Mouse (Mus musculus) lung, postnatal 36 days (tissue): Measurements from ENCODE around the gene Scgb3a1.
A peak's percentile ranks its signal among the peaks of the same experiment; 100 is the strongest.

Experiments
- DNase-seq: peaks from one replicate; pipeline ENCODE4 v3.0.0; 2022; ENCODE audit warnings: mixed read lengths

The Scgb3a1 gene

DNA sequence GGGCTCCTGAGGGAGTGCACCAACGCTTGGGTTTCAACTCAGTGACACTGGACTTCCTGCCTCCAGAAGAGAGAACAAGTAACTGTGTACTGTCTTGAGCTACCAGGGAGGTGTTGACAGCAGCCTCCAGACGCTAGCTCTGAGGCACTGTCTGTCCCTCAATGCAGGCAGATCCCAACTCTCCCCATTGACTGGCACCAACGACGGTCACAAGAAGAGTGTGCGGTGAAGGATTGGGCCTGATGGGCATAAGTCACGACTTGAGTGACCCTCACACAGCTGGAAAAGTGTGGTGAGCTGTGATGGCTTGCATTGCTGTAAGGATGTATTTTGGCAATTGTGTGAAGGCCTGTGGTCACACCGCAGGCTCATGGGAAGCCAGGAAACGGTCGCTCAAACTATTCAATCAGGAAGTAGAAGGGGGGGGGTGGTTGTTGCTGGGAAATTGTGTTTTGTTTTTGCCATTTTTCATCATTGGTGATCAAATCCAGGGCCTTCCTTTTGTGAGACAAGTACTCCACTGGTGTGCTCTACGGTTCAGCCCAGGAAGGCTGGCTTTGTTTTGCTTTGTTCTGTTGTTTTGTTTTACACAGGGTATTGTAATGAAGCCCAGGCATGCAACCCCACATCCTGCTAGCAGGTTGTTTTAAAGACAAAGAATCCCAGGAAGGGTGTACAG, 4.5 kb upstream of the Scgb3a1 start:
- DNase-seq = peak; percentile 57

GRCm38 (mm10) chr11:49659470-49659799, 4.0 kb upstream of the Scgb3a1 start:
- DNase-seq = no peak

DNA sequence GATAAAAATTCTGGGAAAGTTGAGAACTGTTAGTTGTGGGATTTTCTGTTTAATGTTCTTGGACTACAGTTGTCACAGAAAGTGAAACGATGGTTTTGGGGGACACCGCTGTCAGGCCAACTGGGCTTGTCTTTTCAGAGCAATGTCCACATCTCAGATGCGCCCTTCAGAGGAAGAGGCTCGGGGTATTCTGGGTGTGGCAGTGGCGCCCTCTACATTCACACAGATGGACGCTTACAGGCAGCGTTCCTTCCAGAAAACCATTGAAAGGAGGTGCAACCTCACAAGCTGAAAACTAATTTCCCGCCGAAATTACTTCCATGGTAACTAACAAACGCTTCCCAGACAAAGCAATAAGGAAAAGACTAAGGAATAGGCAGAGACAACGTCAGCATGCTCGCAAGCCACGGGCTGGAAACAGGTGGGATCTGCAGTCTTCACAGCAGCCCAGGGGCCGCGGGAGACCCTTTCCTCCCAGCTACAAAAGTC, 1.1 kb upstream of the Scgb3a1 start:
- DNase-seq = no peak

DNA sequence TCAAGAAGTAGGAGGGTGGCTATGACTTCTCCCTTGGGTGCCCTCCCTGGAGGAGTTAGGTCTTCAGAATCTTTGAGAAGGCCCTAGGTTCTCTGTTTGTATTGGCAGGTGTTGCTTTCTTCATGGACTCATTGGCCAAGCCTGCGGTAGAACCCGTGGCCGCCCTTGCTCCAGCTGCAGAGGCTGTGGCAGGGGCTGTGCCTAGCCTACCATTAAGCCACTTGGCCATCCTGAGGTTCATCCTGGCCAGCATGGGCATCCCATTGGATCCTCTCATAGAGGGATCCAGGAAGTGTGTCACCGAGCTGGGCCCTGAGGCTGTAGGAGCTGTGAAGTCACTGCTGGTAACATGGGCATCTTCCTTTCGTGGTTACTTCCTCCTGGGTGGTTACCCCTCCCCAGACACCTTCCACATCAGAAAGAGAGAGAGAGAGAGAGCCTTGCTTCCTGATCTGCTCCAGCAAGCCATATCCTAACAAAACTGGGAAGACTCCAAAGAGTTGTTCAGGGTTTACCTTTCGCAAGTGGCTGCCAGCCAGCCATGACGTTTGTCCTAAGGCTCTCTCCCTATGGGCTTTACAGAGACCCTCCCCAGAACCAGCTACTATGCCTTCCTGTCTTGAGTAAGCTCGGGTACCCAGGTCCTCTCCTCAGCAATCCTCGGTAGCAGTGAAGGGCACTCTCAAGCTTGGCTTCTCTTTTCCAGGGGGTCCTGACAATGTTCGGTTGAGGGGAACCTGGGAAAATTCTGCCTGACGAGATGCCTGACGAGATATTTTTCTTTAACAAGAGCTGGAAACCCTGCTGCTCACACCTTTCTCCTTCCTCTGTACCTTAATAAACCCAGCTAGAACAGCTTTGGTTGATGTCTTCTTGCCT, 1.1 kb downstream of the Scgb3a1 start:
- no peak for DNase-seq

- peak; percentile 34 for DNase-seq
Observed at GRCm38 (mm10) chr11:49665462-49665861, 2.1 kb downstream of the Scgb3a1 start.

DNA sequence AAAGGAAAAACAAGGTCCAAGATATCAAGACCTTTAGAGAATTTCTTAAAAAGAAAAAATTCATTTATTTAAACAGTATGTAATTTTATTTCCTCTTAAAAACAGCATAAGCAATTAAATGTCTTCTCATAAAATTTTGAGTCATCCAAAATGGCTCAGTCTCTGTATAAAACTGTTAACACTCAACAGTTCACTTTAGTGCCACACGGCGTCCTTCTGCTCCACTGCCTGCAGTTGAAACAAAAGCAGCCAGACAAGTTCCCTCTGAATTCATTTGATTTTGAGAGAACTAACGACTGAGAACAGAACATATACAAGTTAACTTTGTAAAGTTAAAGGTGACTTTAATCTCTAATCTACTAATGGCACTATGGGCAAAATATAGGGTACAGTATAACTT, 10.0 kb downstream of the Scgb3a1 start:
- DNase-seq = no peak

DNA sequence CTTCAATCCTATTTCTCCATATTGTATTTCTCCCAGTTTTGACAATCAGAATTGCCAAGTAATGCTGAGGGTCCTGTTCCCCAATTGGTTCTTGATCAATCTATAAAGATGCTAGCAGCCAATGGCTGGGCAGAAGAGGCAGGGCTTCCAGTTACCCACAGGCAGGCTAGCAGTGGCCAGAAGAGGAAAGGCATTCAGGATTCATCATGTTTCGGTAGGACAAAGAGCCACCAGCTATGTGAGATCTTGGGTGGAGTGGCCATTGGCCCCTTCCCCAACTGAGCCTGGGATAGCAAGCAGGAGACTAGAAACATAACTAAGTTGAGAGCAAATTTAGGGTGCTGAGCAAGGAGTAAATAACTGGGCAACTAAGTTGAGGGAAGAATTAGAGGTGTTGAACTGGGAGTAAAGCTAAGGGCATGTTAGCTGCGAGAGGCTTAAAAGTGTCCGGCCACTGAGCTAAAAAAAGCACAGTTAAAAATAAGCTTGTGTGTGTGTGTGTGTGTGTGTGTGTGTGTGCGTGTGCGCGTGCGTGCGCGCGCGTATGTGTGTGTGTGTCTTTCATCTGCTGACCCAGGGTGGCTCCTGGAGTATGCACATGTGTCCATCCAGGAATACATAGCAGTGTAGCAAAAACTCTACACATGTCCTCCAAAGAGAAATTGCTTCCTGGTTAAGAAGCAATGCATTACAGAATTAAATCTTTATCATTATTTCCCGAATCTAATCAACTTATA, 21.0 kb downstream of the Scgb3a1 start:
- DNase-seq = no peak

DNA sequence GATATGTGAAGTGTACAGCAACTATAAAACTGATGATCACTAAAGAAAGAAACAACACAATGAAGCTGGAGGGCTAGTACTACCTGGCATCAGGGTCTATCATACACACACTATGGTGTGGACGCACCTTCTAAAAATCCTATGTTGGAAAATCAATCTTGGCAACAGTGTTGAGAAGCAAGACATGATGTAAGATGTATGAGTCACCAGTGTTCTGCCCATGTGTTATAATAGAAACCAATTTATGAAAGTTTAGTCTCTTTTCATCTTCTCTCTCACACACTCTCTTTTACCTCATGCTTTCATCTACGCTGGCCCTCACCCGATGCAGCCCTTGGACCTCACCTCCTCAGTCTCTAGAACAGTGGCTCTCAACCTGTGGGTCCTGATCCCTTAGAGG, 31.6 kb downstream of the Scgb3a1 start:
- DNase-seq = no peak

DNA sequence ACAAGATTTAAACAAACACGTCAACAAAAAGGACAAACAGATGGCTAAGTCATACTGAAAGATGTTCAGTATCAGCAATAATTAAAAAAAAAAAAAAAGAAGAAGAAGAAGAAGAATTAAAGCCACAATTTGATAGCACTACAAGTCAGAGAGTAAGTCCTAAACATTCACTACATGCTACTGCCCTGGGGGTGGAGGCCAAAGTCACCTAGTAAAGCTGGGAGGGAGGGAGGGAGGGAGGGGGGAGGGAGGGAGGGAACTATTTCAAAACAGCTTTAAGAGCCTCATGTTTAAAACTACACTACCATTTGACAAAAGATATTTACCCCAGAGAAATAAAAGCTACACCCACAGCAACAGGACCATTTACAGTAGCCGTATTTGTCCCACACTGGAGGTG, 32.3 kb downstream of the Scgb3a1 start:
- no peak for DNase-seq

GRCm38 (mm10) chr11:49696472-49696871, 33.1 kb downstream of the Scgb3a1 start:
- no peak for DNase-seq

GRCm38 (mm10) chr11:49697779-49698178, 34.4 kb downstream of the Scgb3a1 start:
- no peak for DNase-seq

GRCm38 (mm10) chr11:49699079-49699478, 35.7 kb downstream of the Scgb3a1 start:
- DNase-seq = no peak

DNA sequence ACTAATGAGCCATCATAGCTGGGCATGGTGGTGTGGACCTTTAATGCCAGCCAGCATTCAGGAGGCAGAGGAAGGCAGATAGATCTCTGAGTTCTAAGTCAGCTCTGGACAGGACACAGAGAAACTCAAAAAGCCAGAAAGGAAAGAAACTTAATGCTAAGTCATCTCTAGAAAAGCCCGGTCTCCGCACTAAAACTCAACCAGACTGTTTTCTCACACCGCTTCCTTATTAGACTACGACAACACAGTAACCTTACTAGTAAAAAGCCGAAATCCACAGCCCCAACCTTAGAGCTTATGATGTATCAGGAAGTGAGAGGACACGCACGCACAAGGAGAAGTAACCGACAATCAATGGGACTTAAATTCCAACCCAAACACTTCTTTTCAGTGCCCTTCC, 38.6 kb downstream of the Scgb3a1 start:
- no peak for DNase-seq

DNA sequence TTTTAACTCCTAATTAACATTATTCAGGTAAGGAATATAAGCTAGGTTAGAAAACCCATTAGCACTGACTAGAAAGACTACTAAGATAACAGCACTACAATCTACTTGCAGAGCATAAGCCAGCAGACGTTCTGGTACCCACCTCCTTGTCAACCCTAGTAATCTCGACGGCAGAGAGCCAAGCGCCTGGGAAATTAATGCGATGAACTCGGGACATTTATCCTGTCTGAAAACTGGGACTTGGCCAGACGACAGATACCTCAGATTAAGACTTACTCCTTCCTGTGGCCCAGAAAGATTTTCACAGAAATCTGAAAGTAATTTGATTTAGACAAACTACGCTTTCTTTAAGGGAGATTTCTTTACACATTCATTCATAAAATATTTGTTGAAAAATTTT, 41.4 kb downstream of the Scgb3a1 start:
- DNase-seq = no peak

- DNase-seq = no peak
Observed at GRCm38 (mm10) chr11:49707834-49708233, 44.4 kb downstream of the Scgb3a1 start.

GRCm38 (mm10) chr11:49710664-49711063, 47.3 kb downstream of the Scgb3a1 start:
- DNase-seq = no peak

- peak; percentile 26 for DNase-seq
Observed at GRCm38 (mm10) chr11:49711981-49712554, 48.7 kb downstream of the Scgb3a1 start.

DNA sequence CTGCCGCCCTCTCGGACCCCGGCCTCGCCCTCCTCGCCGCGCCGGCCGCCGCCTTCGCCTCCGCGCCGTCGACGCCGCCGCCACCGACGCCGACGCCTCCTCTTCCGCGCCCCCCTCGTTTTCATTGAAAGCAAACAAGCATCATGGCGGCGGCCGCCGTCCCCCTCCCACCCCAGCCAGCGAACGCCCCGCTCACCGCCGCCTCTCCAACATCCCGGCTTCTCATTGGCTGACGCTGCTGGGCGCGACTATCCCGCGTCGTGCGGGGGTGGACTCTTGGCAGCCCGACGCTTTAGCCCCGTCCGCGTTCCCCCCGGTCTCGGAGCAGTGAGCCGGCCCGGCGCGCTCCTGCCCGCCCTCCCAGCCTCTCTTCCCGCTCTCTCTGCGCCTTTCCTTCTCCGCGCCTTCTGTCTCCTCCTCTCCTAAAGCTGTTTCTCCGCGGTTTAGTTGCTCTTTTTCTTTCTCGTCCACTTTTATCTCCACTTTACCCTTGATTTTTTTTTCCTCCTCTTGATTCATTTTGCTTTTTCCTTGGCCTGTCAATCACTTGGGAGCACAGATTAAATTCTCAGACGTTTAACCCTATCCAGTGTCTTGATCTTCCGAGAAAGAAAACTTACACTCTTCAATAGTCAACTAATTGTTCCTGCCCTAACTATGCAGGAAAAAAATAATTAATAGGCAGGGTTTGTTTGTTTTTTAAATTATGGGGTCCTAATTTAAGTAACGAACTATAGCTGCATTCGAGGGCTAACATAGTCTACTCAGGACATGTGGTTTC, 49.3 kb downstream of the Scgb3a1 start, which contains the start of gene Cnot6:
TSS of gene Cnot6 (minus strand) at position 169 of the 781 bp plus-strand sequence.
- peak; percentile 98 for DNase-seq

GRCm38 (mm10) chr11:49713336-49714334, 50.2 kb downstream of the Scgb3a1 start:
- peak; percentile 56 for DNase-seq
